Comparison of ENCODE assay signal across 21 mouse cellular contexts in genomic region chr16:87719688-87720283, GRCm38 (mm10). TPM values are rescaled to one million over a fixed set of nuclear protein-coding genes. Genes with fewer than 3 reads are reported as not detected.
DNase-seq lines count a peak whose midpoint lies in the region; ATAC-seq lines count a peak whose summit lies in the region.
"Had no signal": no experiment of that assay in that cellular context is flagged by ENCODE, and none has a peak within 500 bp of the region (broad histone marks: within the 10 kb centered on the region; RNA-seq: fewer than 3 reads in every experiment).

No protein-coding gene starts in this region.

- WGBS in heart, embryonic 14.5 days = 61% methylated on average over 23 of the region's 23 CpGs

- peak overlapping the region; percentile 25 for H3K4me2 ChIP-seq in heart, embryonic 14.5 days (ENCODE audit: low read length)
- H3K4me2 ChIP-seq: embryonic facial prominence, embryonic 13.5 days; limb, embryonic 12.5 days; midbrain, embryonic 15.5 days; neural tube, embryonic 15.5 days had no signal

- peak overlapping the region; percentile 28; the same call in 1 of the 2 replicates for H3K9ac ChIP-seq in heart, embryonic 14.5 days (ENCODE audit: low read length)
- H3K9ac ChIP-seq: embryonic facial prominence, embryonic 13.5 days; limb, embryonic 12.5 days; liver, embryonic 14.5 days; midbrain, embryonic 15.5 days; neural tube, embryonic 15.5 days had no signal

- DNase-seq in gastrocnemius, adult 18-20 months (ENCODE audit: low spot score) = peak; percentile 79
- DNase-seq in gastrocnemius, postnatal 10 days = no peak
- DNase-seq in heart, postnatal 14 days = no peak
- peak; percentile 28 for DNase-seq in Muller cell, postnatal 12 days (ENCODE audit: inconsistent ontology term)
- peak; percentile 9 for DNase-seq in brain, adult 2 months (ENCODE audit: low read depth, low spot score)
- no peak for DNase-seq in frontal cortex, postnatal 14 days (ENCODE audit: low spot score in 2 of 2)
- no peak for DNase-seq in natural killer cell, adult 2 months (ENCODE audit: low spot score in 2 of 2)
- DNase-seq: adrenal gland, adult 8-10 months; kidney, adult 18-20 months had no signal

- no peak for ATAC-seq in heart, embryonic 14.5 days (ENCODE audit: insufficient number of reproducible peaks, insufficient read depth, low FRiP score, low read depth)
- ATAC-seq: forebrain, embryonic 16.5 days; midbrain, embryonic 15.5 days; Patski had no signal

- peaks cover 45% of the 10 kb centered on the region for H3K36me3 ChIP-seq in heart, embryonic 14.5 days (ENCODE audit: control insufficient read depth, insufficient read depth, low read length)

- no peaks in the 10 kb centered on the region for H3K27me3 ChIP-seq in heart, embryonic 14.5 days (ENCODE audit: control insufficient read depth, insufficient read depth, low read length)
- H3K27me3 ChIP-seq: embryonic facial prominence, embryonic 13.5 days; limb, embryonic 12.5 days; midbrain, embryonic 15.5 days; neural tube, embryonic 15.5 days; Patski had no signal

- no peak overlapping the region for H3K27ac ChIP-seq in heart, embryonic 14.5 days (replicated peaks in 1 of 2; ENCODE audit: control insufficient read depth in 1 of 2, insufficient read depth in 1 of 2, low read depth in 2 of 2, low read length in 2 of 2)
- H3K27ac ChIP-seq: embryonic facial prominence, embryonic 13.5 days; hindbrain, embryonic 10.5 days; kidney, postnatal 0 days; limb, embryonic 12.5 days; liver, embryonic 14.5 days; macrophage; midbrain, embryonic 15.5 days; neural tube, embryonic 15.5 days had no signal

- no peak overlapping the region for H3K4me3 ChIP-seq in heart, embryonic 14.5 days (ENCODE audit: control insufficient read depth in 1 of 2, insufficient read depth in 1 of 2, low read depth in 1 of 2, low read length in 2 of 2)
- H3K4me3 ChIP-seq: embryonic facial prominence, embryonic 13.5 days; hindbrain, embryonic 10.5 days; limb, embryonic 12.5 days; midbrain, embryonic 15.5 days; myocyte; neural tube, embryonic 15.5 days had no signal

- H3K4me1 ChIP-seq in heart, embryonic 14.5 days (ENCODE audit: control insufficient read depth in 2 of 2, insufficient read depth in 2 of 2, low read length in 2 of 2) = peaks cover 21 to 40% of the 10 kb centered on the region in 2 experiments
- H3K4me1 ChIP-seq: midbrain, embryonic 15.5 days had no signal

- intact Hi-C loops in heart, postnatal 14 days (cut with DNase I) = loop anchor here (1.0 kb wide), 1 partner anchor 11 kb away; no protein-coding TSS in a partner anchor

- H3K9me3 ChIP-seq in heart, embryonic 14.5 days (ENCODE audit: control insufficient read depth, low read length) = no peaks in the 10 kb centered on the region
- H3K9me3 ChIP-seq: embryonic facial prominence, embryonic 13.5 days; hindbrain, embryonic 10.5 days; limb, embryonic 12.5 days; midbrain, embryonic 15.5 days; neural tube, embryonic 15.5 days had no signal

RNA-seq across cellular contexts. Expression of gene Bach1, which starts 21.0 kb away (rescaled TPM):
- total RNA-seq in gastrocnemius, adult 18-20 months (2021) = 10 to 100 TPM; 20.1 to 21.7 TPM
- total RNA-seq in gastrocnemius, postnatal 10 days (2021) = 10 to 100 TPM; 13.7 to 17.8 TPM
- 7.8 and 11.8 TPM in 2 replicates for polyA plus RNA-seq in heart, embryonic 14.5 days (2014; fragmentation: Nextera tagmentation; extraction: Ambion mirVana)
- 10 to 100 TPM; 32.5 to 34.0 TPM for total RNA-seq in heart, postnatal 14 days (2021)

Comparison
In these comparisons a context has a peak if more than half of its experiments do, and no peak if none do; other contexts are left out.
1. DNase-seq: peak in gastrocnemius, adult 18-20 months (single experiment), Muller cell, postnatal 12 days (single experiment) and brain, adult 2 months (single experiment); none in gastrocnemius, postnatal 10 days (single experiment), heart, postnatal 14 days (0 of 2), frontal cortex, postnatal 14 days (0 of 2) and natural killer cell, adult 2 months (0 of 2).